Mouse (Mus musculus): ENCODE measurements around the gene Dnase2a.

DNA sequence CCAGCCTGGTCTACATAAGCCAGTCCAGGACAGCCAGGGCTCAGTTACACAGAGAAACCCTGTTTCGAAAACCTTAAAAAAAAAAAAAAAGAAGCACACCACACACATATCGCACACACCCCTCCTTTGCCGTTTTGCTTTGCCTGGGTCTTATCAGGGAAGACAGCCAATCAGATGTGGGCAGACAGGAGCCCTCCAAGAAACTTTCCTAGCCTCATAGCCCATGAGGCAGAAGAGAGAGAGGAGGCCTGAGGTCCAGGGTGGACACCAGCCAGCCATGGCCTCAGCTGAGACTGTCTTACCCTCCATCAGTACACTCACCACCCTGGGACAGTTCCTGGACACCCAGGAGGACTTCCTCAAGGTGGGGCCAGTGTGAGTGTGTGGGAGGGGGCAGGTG is 6.6 kb upstream of the Dnase2a start, which contains the start of gene Klf1:
- no peak for TF ChIP-seq POLR2A (IDR thresholded peaks at IDR 0.05; ENCODE audit: low read depth, low read length)
- TF ChIP-seq CTCF (IDR thresholded peaks at IDR 0.05; ENCODE audit: borderline replicate concordance, insufficient read depth, low read length): no peak
